Mouse (Mus musculus) heart, embryonic 12.5 days (tissue): ENCODE results near the gene Tbc1d30. TPM values are rescaled to one million over a fixed set of nuclear protein-coding genes. Genes with fewer than 3 reads are reported as not detected.
A peak's percentile ranks its signal among the peaks of the same experiment; 100 is the strongest.

Experiments
- ATAC-seq: fragments of 200-750 bp; cut with Nextera tagmentation; 2 replicates; pipeline ENCODE4 v1.8.0; 2017; ENCODE audit warnings: moderate TSS enrichment, moderate library complexity; ENCODE audit not compliant: insufficient number of reproducible peaks, low FRiP score
- H3K27ac ChIP-seq: fragments of 300-500 bp; sonication (generic); 2 replicates; pipeline ENCODE4 v1.5.1; 2016; ENCODE audit warnings: mild to moderate bottlenecking, moderate library complexity; ENCODE audit not compliant: poor library complexity, severe bottlenecking
- H3K27me3 ChIP-seq: fragments of 300-500 bp; sonication (generic); replicated peaks from 2 replicates; pipeline ENCODE4 v1.6.1; 2016; ENCODE audit warnings: mild to moderate bottlenecking, moderate library complexity
- H3K36me3 ChIP-seq: fragments of 300-500 bp; sonication (generic); 2 replicates; pipeline ENCODE4 v1.6.1; 2016; ENCODE audit warnings: mild to moderate bottlenecking, moderate library complexity
- H3K4me1 ChIP-seq: fragments of 300-500 bp; sonication (generic); replicated peaks from 2 replicates; pipeline ENCODE4 v1.6.1; 2016; ENCODE audit warnings: mild to moderate bottlenecking
- H3K4me2 ChIP-seq: fragments of 300-500 bp; sonication (generic); 2 replicates; pipeline ENCODE4 v1.6.1; 2016; ENCODE audit warnings: mild to moderate bottlenecking, moderate library complexity
- H3K4me3 ChIP-seq: fragments of 300-500 bp; sonication (generic); 2 replicates; pipeline ENCODE4 v1.5.1; 2016; ENCODE audit warnings: mild to moderate bottlenecking
- H3K9ac ChIP-seq: fragments of 300-500 bp; sonication (generic); 2 replicates; pipeline ENCODE4 v1.6.1; 2016; ENCODE audit warnings: mild to moderate bottlenecking, moderate library complexity
- H3K9me3 ChIP-seq: fragments of 300-500 bp; sonication (generic); replicated peaks from 2 replicates; pipeline ENCODE4 v1.6.1; 2016; ENCODE audit warnings: mild to moderate bottlenecking, moderate library complexity
- WGBS: fragments of 180-500 bp; shearing (Covaris S2); methylation state at CpG from one replicate; pipeline ENCODE4 v1.1.7; 2016; 5-methylcytosine and 5-hydroxymethylcytosine counted together
- polyA plus RNA-seq: library from polyadenylated mRNA; unstranded; fragments of >200 nt; fragmentation: Nextera tagmentation; extraction: Ambion mirVana; gene quantifications from 2 replicates; pipeline ENCODE4 v1.2.1, GENCODE M21; 2016

Gene Tbc1d30
- polyA plus RNA-seq, 1 experiment from 2014 or later, result 1.3 TPM

DNA sequence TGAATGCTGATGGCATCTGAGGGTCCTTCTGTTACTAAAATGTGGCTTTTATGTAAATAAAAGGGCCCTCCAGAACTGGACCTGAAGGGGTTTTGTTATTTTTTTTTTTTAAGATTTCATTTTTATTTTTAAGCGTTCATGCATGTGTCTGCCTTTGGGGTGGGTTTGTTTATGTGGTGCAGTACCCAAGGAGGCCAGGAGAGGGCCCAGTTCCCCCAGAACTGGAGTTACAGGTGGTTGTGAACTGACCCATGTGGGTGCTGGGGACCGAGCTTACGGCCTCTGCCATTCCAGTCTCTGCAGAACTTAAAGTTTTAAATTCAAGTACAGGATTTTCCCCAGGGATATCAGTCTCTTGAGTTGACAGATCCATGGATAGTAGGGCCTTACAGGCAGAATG, 28.3 kb upstream of the Tbc1d30 start:
- peaks cover 86% of the 10 kb centered on the region for H3K36me3 ChIP-seq
- H3K4me1 ChIP-seq, result peaks cover 11% of the 10 kb centered on the region
- no peaks in the 10 kb centered on the region for H3K27me3 ChIP-seq
- H3K4me2 ChIP-seq, result no peak overlapping the region
- H3K4me3 ChIP-seq, result no peak overlapping the region
- H3K9me3 ChIP-seq, result no peaks in the 10 kb centered on the region
- ATAC-seq, result no peak
- WGBS, result 96% methylated on average over 3 of the region's 3 CpGs
- H3K27ac ChIP-seq, result no peak overlapping the region
- H3K9ac ChIP-seq, result no peak overlapping the region

DNA sequence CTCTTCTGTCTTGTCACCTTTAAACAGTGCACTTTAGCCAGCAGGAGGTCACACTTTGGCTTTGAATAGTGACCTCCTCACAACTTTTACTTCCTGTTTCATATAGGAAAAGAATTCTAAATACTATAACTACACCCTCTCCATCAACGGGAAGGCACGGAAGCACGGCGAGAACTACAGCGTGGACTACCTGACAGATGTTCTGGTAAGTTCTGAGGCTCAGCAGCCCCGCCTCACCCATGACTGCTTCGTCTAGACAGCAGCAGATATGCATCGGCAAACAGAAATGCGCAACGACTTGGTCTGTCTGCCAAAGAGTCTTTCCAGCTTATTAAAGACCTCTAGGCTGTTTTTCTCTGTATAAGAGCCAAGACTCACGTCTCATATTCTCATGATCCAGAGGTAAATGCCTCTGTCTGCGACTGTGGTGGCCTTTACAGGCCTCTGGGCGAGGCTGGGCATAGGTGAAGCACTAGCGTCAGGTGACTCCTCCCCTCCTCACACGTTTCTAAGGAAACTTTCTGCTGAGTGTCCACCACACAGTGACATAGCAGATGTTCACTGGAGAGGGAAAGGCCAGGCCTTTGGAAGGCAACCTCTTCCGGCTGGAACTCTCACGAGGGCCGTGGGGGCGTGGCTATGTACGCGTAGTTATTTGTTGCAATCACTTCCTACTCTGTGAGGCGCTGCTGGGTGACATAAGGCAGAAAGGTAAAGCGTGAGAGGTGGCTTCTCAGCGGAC, 25.6 kb upstream of the Tbc1d30 start:
- H3K4me3 ChIP-seq, result no peak overlapping the region
- peaks cover 1% of the 10 kb centered on the region for H3K4me1 ChIP-seq
- H3K27me3 ChIP-seq, result no peaks in the 10 kb centered on the region
- H3K4me2 ChIP-seq, result no peak overlapping the region
- 87% methylated on average over 24 of the region's 24 CpGs for whole genome bisulfite sequencing
- H3K27ac ChIP-seq, result no peak overlapping the region
- no peak for ATAC-seq
- peaks cover 68% of the 10 kb centered on the region for H3K36me3 ChIP-seq
- H3K9me3 ChIP-seq, result no peaks in the 10 kb centered on the region
- H3K9ac ChIP-seq, result no peak overlapping the region

DNA sequence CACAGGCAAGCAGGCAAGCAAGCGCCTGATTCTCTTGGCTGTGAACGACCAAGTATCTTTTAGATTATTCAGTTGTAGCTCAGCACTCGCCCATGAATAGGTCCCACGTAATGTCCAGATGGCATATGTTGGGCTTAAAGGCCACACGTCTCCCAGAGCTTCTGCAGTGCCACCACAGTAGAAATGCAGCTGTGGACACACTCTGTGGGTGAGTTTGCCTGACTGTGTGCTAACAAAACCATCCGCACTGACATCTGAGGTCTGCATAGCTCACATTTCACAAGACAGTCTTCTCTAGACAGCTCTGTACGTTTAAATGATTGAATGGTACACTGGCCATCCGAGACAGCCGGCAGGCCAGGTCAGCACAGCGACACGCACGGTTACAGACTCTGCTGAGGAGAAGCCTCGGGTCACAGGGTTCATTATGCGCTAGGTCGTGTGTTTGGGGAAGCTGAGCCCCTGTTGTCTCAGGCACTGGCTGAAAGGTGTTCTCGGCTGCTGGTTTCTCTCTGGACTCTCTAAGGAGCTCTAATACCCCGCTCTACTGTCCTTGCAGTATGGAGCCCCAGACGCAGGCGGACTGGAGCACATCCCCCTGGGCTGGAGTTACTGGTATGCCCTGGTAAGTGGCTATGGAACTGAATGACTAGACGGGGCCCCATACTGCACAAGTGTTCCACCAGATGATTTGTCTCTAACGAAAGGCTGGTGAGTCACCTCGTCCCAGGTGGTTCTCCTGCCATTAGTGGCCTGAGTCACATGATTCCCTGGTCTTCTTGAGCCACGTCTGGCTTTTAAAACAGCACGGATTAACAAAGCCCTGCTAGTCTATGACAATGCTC, 24.8 kb upstream of the Tbc1d30 start:
- H3K9ac ChIP-seq, result no peak overlapping the region
- H3K27ac ChIP-seq, result no peak overlapping the region
- WGBS, result 76% methylated on average over 24 of the region's 24 CpGs
- H3K27me3 ChIP-seq, result no peaks in the 10 kb centered on the region
- H3K9me3 ChIP-seq, result no peaks in the 10 kb centered on the region
- peaks cover 66% of the 10 kb centered on the region for H3K36me3 ChIP-seq
- ATAC-seq, result no peak
- no peak overlapping the region for H3K4me3 ChIP-seq
- H3K4me2 ChIP-seq, result no peak overlapping the region
- H3K4me1 ChIP-seq, result no peaks in the 10 kb centered on the region

DNA sequence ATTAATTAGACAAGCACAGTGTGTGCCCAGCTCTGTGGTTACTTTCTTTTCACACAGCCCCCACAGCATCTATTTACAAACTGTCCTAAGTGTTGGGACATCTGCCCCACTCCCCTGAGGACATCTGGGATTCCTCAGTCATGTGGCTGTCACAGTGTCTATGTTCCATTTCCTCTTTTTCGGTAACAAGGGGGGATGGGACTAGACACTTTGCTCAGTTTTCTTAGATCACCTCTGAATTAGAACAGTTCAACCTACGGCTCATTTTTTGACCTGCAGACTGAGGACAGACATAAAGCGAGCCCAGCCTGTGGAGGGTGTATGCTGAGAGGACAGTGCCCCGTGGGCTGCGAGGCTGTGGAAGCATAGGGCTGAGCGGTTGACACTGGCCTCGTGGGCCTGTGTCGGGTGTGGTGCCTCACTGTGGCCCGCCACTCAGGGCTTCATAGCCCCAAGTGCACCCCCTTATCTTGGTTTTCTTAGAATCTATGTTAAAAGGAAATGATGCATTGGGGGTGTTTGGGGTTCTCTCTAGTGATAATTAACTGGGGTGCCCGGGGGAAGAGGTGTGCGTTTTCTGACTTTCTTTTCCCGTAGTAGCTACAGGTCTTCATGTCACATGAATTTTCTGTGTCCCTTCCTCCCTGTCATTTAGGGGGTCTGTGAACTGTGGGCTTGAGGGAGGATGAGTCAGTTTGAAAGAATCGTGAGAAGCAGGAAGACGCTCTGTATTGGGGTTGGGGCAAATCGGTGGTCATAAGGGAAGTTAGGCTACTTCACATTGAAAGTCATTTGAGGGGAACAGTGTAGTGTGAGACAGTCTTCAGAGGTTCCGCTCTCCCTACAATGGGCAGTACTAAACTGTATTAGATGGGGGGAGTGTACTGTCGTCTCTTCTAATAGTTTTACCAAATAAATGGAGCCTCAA, 23.9 kb upstream of the Tbc1d30 start:
- H3K36me3 ChIP-seq, result peaks cover 68% of the 10 kb centered on the region
- no peaks in the 10 kb centered on the region for H3K27me3 ChIP-seq
- no peak overlapping the region for H3K9ac ChIP-seq
- no peaks in the 10 kb centered on the region for H3K9me3 ChIP-seq
- no peak; the same call in 1 of the 2 replicates for ATAC-seq
- 77% methylated on average over 17 of the region's 17 CpGs for WGBS
- no peak overlapping the region for H3K4me3 ChIP-seq
- no peak overlapping the region for H3K27ac ChIP-seq
- H3K4me2 ChIP-seq, result no peak overlapping the region
- H3K4me1 ChIP-seq, result no peaks in the 10 kb centered on the region

DNA sequence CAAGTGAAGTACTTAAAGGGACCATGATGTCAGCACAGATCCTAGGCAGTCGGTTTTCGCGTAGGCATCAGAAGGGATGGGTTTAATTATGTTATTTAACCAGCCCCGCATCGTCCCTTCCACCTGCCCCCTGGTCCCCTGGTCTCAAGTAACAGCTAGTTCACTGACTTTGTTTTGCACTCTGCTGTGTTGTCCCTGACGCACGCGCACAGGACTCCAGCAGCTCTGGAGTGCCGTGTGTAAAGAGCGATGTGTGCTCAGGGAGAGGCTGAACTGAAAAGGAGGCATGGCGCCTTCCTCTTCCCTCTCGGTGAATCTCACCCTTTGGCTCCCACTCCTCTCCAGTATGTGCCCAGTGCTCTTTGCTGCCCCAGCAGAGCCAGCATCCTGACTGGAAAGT, 22.9 kb upstream of the Tbc1d30 start:
- ATAC-seq, result no peak
- no peaks in the 10 kb centered on the region for H3K27me3 ChIP-seq
- peaks cover 64% of the 10 kb centered on the region for H3K36me3 ChIP-seq

DNA sequence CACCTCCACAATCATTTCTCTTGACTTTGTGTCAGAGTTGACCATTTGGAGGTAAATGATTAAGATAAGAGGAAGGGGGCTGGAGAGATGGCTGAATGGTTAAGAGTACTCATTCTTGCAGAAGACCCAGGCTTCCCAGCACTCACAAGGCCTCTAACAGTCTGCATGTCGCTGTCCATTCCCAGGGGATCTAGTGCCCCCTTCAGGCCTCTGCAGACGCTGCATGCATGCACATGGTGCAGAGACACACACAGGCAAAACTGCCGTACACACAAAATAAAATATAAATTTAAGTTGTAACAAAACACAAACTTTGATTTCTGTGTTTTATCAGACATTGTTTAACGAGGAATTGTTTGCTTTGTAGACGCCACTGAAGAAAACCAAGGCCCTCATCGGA, 19.7 kb upstream of the Tbc1d30 start:
- Histone ChIP-seq H3K27me3 (no peaks in the 10 kb centered on the region), H3K9ac (no peak overlapping the region), H3K27ac (no peak overlapping the region), H3K9me3 (no peaks in the 10 kb centered on the region), H3K4me1 (peaks cover 10% of the 10 kb centered on the region), H3K4me2 (no peak overlapping the region), H3K36me3 (peaks cover 37% of the 10 kb centered on the region), H3K4me3 (no peak overlapping the region)
- ATAC-seq, result no peak
- WGBS, result 90% methylated on average over 6 of the region's 6 CpGs

More for the DNA sequence above, 22.9 kb upstream of the Tbc1d30 start:
- H3K27ac ChIP-seq, result no peak overlapping the region
- no peak overlapping the region for H3K4me3 ChIP-seq
- H3K4me2 ChIP-seq, result no peak overlapping the region
- H3K9ac ChIP-seq, result no peak overlapping the region
- no peaks in the 10 kb centered on the region for H3K9me3 ChIP-seq
- 88% methylated on average over 12 of the region's 12 CpGs for WGBS
- H3K4me1 ChIP-seq, result no peaks in the 10 kb centered on the region

DNA sequence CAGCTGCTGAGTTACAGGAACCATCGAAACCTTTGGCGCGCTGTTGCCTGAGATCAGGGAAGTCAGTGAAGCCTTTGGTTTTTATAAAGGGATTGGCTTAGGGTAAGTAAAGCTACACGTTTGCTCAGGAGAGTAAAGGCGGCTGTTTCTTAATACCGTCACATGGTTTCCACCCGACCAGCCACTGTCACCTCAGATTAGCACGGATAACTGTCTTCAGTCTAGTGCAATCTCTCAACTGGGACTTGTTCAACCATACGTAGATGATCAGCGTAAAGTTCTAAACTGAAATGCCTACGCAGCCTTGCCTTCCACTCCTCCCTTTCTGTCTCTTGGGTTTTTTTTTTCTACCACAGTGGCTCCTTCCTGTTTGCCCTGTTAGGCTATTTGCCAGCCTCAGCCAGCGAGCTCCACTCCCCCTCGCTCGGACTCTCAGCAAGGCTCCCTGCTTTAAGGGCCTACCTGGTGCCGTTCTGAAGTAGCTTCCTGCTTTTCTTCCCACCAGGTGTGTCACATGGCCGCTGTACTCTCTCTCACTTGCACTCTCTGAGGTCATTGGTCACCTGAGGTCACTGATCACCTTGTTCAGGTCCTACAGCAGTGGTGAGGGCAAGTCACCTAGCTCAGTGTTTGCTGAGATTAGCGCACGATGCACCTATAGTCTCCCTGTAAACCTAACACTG, 17.8 kb upstream of the Tbc1d30 start:
- H3K4me2 ChIP-seq, result no peak overlapping the region
- 87% methylated on average over 18 of the region's 18 CpGs for WGBS
- H3K27ac ChIP-seq, result no peak overlapping the region
- peaks cover 19% of the 10 kb centered on the region for H3K4me1 ChIP-seq
- ATAC-seq, result no peak
- H3K36me3 ChIP-seq, result peaks cover 25% of the 10 kb centered on the region
- H3K27me3 ChIP-seq, result no peaks in the 10 kb centered on the region
- no peak overlapping the region for H3K4me3 ChIP-seq
- no peaks in the 10 kb centered on the region for H3K9me3 ChIP-seq
- H3K9ac ChIP-seq, result no peak overlapping the region

DNA sequence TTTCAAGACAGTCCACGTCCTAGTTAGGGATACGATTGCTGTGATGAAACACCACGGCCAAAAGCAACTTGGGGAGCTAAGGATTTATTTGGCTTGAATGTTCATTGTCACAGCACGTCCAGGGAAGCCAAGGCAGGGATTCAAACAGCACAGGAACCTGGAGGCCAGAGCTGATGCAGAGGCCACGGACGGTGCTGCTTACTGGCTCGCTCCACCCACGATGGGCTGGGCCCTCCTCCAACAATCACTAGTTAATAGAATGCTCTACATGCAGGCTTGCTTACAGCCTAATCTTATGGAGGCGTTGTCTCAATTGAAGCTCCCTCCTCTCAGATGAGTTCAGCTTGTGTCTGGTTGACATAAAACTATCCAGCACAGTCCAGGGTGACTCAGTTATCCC, 16.7 kb upstream of the Tbc1d30 start:
- 88% methylated on average over 9 of the region's 9 CpGs for WGBS
- Histone ChIP-seq H3K27me3 (no peaks in the 10 kb centered on the region), H3K4me1 (peaks cover 19% of the 10 kb centered on the region), H3K9ac (no peak overlapping the region), H3K4me3 (no peak overlapping the region), H3K9me3 (no peaks in the 10 kb centered on the region), H3K36me3 (peaks cover 24% of the 10 kb centered on the region), H3K4me2 (no peak overlapping the region), H3K27ac (no peak overlapping the region)
- no peak for ATAC-seq

DNA sequence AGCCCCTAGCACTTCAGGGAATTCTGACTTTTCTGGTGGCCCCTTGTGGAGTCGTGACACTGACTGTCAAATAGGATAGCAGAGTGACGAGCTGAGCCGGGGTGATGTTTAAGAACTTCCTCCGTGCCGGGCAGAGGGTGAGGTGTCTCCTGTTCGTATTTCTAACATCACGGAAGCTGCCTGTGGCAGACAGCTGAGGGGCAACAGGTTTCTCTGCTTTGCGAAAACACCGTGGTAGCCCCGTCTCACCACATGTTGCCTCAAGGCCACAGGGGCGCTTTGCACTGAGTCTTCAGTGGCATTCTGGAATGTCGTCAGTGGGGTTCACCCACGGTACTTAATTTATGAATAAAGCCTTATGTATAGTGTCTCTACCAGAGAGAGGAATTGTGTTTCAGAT, 16.2 kb upstream of the Tbc1d30 start:
- no peak overlapping the region for H3K4me2 ChIP-seq
- WGBS, result 85% methylated on average over 13 of the region's 13 CpGs
- no peaks in the 10 kb centered on the region for H3K27me3 ChIP-seq

DNA sequence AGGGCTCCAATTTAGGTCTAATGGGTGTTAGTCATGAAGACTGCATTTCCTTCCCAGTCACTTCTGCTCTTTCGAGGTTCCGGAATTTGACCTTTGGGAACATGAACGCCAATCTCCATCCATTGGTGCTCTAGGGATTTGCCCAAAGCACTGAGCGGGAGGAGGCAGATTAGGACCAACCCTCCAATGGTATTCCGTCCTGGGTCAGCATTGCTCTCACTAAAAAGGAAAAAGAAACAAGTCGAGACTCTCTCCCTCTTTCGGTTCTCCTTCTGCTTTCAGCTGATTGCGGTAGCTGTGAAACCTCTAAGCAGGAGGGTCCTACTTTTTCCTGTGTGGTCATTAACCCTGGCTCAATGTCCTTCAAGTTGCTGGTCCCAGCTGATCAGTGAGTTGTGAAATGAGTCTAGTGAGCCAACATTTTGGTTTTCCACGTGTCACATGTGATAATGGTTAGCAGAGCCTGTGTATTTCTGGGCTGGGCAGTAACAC, 14.7 kb upstream of the Tbc1d30 start:
- no peak for ATAC-seq
- no peak overlapping the region for H3K27ac ChIP-seq
- peaks cover 19% of the 10 kb centered on the region for H3K4me1 ChIP-seq

More for the DNA sequence above, 16.2 kb upstream of the Tbc1d30 start:
- H3K9ac ChIP-seq, result no peak overlapping the region
- H3K36me3 ChIP-seq, result peaks cover 24% of the 10 kb centered on the region
- no peak overlapping the region for H3K27ac ChIP-seq
- H3K4me1 ChIP-seq, result peaks cover 19% of the 10 kb centered on the region
- H3K4me3 ChIP-seq, result no peak overlapping the region
- H3K9me3 ChIP-seq, result no peaks in the 10 kb centered on the region
- no peak for ATAC-seq

More for the DNA sequence above, 14.7 kb upstream of the Tbc1d30 start:
- peak overlapping the region; percentile 82 for H3K4me3 ChIP-seq
- H3K27me3 ChIP-seq, result no peaks in the 10 kb centered on the region
- H3K9ac ChIP-seq, result peak overlapping the region; percentile 84
- H3K9me3 ChIP-seq, result no peaks in the 10 kb centered on the region
- 11% methylated on average over 9 of the region's 9 CpGs for WGBS
- peak overlapping the region; percentile 94 for H3K4me2 ChIP-seq
- H3K36me3 ChIP-seq, result peaks cover 17% of the 10 kb centered on the region
